Mouse (Mus musculus) olfactory bulb, adult 2 months (tissue): ENCODE data around the gene Fbxo47.

Source experiments
- CTCF ChIP-seq: fragments of 200-500 bp; IDR thresholded peaks from 2 replicates; pipeline ENCODE4 v1.5.1; 2012; ENCODE audit warnings: low read depth, mild to moderate bottlenecking, low read length, moderate library complexity; ENCODE audit not compliant: insufficient read depth
- POLR2A ChIP-seq: fragments of 200-500 bp; IDR thresholded peaks from 2 replicates; pipeline ENCODE4 v1.6.1; 2012; ENCODE audit warnings: mild to moderate bottlenecking, low read depth, low read length, moderate library complexity; ENCODE audit not compliant: insufficient read depth

- no peak for TF ChIP-seq CTCF
- TF ChIP-seq POLR2A, result no peak
Measured at GRCm38 (mm10) chr11:97816916-97817315, 67.0 kb downstream of the Fbxo47 start.
